Mouse (Mus musculus) kidney, adult 2 months (tissue): ENCODE data around the gene Chrnd.

Source experiments
- CTCF ChIP-seq: fragments of 200-500 bp; conservative IDR thresholded peaks from 2 replicates; pipeline ENCODE4 v1.5.1; 2011; ENCODE audit warnings: low read depth, mild to moderate bottlenecking, control low read depth, low read length, moderate library complexity, mixed read lengths; ENCODE audit not compliant: insufficient read depth, insufficient read length
- POLR2A ChIP-seq: fragments of 200-500 bp; IDR thresholded peaks from one replicate; pipeline ENCODE4 v1.6.1; 2011; ENCODE audit warnings: low read depth, low read length, control low read depth

DNA sequence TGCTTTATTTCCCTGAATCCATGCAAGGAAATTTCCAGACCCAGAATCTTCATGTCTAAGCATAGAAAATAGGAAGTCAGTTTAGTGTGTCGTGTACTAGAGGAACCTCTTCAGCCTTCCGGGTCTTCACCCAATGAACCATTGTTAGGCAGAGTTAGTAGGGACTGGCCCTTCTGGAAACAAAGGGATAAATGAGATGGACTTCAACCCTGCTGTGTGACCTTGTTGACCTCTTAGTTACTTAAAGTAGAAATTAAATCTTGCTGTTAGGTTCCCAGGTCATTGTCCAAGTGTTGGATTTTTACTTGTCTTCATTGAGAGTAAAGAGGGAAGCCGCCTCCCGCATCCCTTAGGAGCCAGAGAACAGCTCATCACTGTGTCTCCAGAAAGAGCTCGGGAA is 40.2 kb downstream of the Chrnd start:
- TF ChIP-seq POLR2A: no peak
- TF ChIP-seq CTCF: no peak
